Mouse (Mus musculus): ENCODE results near the gene Pctp.

Gene Pctp

GRCm38 (mm10) chr11:90007791-90008531 is 5.3 kb upstream of the Pctp start:
- DNase-seq (ENCODE audit: low read depth): no peak

DNA sequence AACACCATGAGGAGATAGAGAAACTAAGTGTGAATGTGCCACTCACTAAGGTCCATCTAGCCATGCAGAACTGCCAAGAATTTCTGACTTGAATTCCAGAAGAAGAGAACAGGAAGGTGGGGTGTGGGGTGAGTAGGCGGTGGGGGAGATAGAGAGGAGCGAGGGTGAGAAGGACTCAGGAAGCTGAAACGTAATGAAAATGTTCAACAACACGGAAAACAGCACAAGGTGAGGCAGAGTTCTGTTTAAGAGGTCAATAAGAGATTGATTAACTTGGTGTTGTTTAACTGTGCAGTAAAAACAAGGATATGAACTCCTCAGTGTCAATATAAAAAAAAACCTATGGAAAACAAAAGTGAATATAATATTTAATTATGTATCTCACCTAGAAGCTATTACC is 3.4 kb upstream of the Pctp start:
- DNase-seq (ENCODE audit: low read depth): no peak

DNA sequence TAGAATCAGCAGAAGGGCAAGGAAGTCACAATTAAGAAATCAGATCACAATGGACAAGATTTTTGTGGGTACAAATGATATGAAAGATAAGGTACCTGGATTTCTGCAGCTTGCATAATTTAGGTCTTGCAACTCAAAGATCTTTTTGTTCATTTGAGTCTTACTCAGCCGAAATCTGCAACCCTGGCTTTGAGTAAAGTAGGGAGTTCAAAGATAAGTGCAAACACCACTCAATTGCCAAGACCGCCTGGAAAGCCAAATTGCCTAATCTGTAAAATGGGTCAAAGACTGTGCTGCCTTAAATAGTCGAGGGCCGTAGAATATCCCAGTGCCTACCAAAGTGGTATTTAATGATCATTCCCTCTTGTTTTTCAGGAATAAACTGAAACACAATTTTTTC is 692 bp upstream of the Pctp start:
- DNase-seq (ENCODE audit: low read depth): no peak

DNA sequence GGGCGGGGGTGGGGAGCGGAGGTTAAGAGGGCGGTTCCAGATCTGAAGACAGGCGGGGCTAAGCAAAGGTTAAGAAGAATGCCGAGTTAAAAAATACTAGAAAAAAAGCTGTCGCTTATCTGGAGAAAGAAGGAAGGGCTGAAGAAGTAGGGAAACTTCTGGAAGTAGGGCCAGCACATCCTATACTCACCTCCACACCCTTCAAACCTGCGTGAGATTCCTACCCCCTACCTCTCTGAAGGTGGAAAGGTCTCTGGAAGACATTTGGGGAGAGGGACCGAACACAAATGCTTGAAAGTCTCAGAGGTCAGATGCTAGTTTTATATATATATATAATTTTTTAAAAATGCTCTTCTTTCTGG is 274 bp upstream of the Pctp start:
- no peak for DNase-seq (ENCODE audit: low read depth)

DNA sequence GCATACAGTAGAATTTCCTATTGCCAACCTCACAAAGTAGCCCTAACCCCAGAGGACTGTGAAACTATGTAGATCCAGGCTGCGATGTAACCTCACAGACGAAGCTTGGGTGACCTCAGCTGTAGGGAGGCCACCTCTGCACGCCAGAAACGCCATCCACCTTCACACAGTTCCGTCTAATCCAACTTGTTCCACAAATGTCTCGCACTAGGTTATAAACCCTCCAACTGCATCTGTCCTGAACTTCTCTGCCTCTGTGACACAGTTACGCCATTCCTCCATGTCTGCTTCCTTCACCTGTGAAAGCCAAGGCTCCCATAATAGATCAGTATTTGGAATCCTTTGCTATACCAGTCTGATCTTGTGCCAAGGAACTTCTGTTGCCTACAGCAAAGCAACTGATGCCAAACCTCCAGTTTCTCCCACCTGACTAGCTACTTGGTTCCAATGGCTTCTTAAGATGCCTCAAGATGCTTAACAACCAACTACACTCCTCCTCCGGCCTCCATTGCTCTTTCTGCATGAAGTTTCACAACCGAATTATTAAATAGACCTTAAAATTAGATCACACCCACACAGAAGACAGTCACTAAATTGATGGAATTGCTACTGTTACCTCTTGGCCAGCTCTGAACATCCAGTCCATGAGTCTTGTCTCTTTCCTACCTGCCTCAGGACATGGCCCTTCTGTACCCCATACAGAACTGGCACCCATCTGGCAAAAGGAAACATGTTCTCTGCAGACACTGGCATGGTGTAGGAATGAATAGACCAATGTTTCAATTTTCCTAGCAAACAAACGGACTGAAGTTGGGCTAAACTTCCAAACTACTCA is 1.1 kb downstream of the Pctp start:
- DNase-seq (ENCODE audit: low read depth): peak; percentile 9

DNA sequence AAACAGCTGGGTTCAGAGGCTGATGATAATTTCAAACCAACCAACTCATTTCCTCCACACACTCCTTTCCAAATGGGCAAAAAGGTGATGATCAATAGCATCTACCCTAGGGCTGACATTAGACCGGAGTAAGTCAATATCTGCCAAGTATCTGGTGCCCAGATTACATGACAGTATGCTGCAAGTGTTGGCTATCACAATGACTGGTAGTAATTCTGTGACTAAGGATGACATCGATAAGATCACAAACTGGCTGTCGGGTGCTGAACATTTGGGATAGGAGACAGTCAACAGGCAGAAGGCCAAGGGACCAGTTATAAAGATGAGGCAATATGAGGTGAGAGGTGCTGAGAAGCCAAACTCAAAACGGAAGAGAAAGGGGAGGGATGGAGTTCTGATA is 2.0 kb downstream of the Pctp start:
- no peak for DNase-seq (ENCODE audit: low read depth)

DNA sequence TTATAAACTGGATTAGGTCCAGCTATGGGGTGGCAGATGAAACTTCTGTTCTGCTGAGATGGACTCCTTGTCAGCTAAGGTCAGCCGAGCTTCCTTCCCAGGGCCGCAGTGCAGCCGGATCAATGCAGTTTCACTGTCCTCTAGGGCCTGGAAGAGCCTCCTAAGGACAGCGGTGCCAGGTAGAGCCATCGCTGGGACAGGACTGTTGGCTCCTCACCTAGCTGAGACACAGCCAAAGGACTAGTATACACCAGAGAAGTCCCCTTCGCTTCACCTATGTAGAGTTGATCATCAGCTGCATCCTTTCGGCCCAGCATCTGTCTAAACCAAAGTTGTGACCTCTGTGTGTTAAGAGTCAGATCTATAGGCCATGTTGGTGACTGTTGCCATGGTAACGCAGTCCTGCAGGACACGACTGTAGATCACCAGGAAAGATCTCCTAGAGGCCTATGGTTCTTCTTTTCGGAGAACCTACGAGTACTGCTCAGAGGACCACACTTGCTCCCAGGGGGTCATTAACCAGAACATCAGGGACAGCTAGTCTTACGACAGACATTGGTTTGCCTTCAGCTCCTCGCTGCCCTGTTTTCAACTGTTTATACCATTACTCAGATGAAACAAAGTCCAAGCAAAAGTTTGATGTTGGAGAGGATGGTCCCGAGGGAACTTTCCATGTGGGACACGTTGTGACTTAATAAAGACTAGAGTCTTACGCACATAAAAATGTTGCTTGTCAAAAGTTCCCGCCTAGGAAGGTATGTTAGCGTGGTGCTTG is 3.5 kb downstream of the Pctp start:
- no peak for DNase-seq (ENCODE audit: low read depth)

DNA sequence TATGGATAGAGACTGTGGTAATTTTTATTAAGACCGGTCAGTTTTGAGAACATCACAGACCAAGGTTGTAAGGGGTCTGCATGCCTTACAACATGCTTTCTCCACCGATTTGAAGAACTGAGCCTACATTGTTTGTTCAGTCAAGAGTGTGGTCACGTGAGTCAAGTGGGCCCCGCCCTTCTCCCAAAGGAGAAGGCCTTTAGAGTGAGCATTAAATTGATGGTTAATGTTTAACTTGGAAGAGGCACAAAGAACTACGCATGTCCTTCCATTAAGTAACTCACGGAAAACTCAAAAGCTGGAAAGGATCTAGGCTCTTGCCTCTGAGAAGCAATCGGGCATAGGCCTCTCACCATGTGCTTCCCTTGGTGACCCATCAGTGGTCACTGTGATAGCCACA is 5.8 kb downstream of the Pctp start:
- DNase-seq (ENCODE audit: low read depth): no peak

- no peak for DNase-seq (ENCODE audit: low read depth)
These were observed 6.3 kb downstream of the Pctp start for GRCm38 (mm10) chr11:89996406-89996805.

DNA sequence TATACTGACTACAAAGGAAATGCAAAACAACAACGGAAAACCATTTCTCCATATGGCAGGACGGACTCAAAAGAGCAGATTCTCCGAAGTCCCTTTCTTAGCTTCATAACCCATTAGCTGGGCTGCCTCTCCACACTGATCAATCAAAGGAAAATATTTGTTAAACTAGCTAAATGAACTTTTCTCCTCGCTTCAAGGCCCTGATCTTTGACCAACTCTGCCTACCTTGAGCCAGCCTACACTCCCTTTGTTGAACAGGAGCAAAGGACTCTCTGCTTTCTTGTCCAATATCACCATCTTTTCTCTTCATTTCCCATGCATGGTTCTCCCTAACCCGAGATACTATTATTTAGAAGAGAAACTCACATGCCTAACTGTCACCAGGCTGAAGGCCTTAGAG is 7.1 kb downstream of the Pctp start:
- no peak for DNase-seq (ENCODE audit: low read depth)

DNA sequence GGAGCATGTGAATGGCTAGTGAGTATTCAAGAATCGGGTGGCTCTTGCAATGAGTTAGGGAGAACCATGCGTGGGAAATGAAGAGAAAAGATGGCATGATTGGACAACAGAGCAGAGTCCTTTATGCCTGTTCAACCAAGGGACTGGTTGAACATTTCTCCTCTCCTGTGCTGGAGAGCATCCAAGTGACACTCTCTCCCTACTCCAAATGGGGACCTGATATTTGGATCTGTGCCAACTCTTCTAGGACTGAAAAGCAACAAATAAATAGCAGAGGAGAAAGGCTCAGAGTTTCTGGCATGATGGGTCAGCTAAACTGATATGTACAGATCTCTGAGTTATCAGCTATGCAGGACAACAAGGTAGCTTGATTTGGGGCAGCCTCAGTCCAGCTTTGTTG is 8.0 kb downstream of the Pctp start:
- DNase-seq (ENCODE audit: low read depth): no peak

DNA sequence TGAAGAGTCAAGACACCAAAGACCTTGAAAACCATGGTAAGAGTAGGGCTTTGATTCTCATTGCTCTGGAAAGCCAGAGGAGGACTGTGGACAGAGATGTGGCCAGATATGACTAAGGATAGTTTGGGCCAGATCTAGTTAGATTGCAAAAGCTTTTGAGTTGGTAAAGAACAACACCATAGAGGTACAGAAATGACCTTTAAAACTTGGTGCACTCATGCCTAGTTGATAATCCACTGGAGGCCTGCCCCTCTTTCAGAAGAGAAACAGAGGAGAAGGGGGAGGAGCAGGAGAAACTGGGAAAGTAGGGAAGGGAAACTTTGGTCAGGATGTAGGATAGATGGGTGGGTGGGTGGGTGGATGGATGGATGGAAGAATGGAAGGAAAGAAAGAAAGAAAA is 11.0 kb downstream of the Pctp start:
- DNase-seq (ENCODE audit: low read depth): no peak

- DNase-seq (ENCODE audit: low read depth): peak; percentile 69
These were observed 13.6 kb downstream of the Pctp start for GRCm38 (mm10) chr11:89988936-89989589.

GRCm38 (mm10) chr11:89986516-89986915 is 16.2 kb downstream of the Pctp start:
- DNase-seq (ENCODE audit: low read depth): no peak

- DNase-seq (ENCODE audit: low read depth): no peak
These were observed 17.2 kb downstream of the Pctp start for GRCm38 (mm10) chr11:89985200-89986187.

GRCm38 (mm10) chr11:89984436-89984835 is 18.3 kb downstream of the Pctp start:
- no peak for DNase-seq (ENCODE audit: low read depth)

DNA sequence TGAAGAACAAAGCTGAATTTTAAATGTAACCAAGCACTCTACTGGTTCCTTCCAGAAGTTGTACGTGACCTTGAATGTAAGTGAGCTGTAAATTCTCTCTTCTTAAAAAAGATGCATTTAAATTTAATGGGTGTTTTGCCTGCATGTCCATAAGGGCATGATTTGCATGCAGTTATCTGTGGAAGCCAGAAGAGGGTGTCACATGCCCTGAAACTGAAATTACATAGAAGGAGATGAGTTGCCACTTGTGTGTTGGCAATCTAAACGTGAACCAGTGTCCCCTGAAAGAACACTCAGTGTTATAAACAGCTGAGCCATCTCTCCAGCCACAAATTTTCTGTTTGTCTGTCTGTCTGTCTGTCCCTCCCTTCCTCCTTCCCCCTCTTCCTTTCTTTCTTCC is 19.8 kb downstream of the Pctp start:
- DNase-seq (ENCODE audit: low read depth): no peak

- no peak for DNase-seq (ENCODE audit: low read depth)
These were observed 22.6 kb downstream of the Pctp start for GRCm38 (mm10) chr11:89980106-89980505.

GRCm38 (mm10) chr11:89978914-89979818 is 23.5 kb downstream of the Pctp start:
- DNase-seq (ENCODE audit: low read depth): no peak

- DNase-seq (ENCODE audit: low read depth): no peak
These were observed 24.3 kb downstream of the Pctp start for GRCm38 (mm10) chr11:89978353-89978831.
